Mouse (Mus musculus) left cerebral cortex, adult 8-10 months (tissue): Measurements from ENCODE around the gene Taf13. TPM values are rescaled to one million over a fixed set of nuclear protein-coding genes. Genes with fewer than 3 reads are reported as not detected.
A peak's percentile ranks its signal among the peaks of the same experiment; 100 is the strongest.
"Not testable (repeated sequence)": the region's sequence is repeated elsewhere in the genome, so short reads cannot be mapped to it uniquely, and the experiment has no call there.

ENCODE experiments used
- DNase-seq, 2 experiments: peaks; one replicate each; pipeline ENCODE4 v3.0.0; 2022; ENCODE audit warnings: low spot score in 2 of 2
- total RNA-seq, 4 experiments: library from RNA; stranded (reverse); gene quantifications; 2 replicates each; pipeline ENCODE4 v1.2.4; 2022

Gene Taf13
- 10 to 100 TPM; 21.8 to 24.8 (median 22.1) TPM for total RNA-seq

GRCm38 (mm10) chr3:108571443-108572294 is at the start of gene Taf13:
TSS of gene Taf13 (plus strand) at chr3:108571698.
- DNase-seq = peak; percentile 95 to 96

- no peak for DNase-seq
Measured at GRCm38 (mm10) chr3:108523415-108523814, 48.1 kb upstream of the Taf13 start.

GRCm38 (mm10) chr3:108528489-108528888 is 43.0 kb upstream of the Taf13 start:
- no peak for DNase-seq

GRCm38 (mm10) chr3:108533114-108533885 is 38.2 kb upstream of the Taf13 start:
- DNase-seq = no peak

- DNase-seq = no peak
Measured at GRCm38 (mm10) chr3:108533951-108534350, 37.5 kb upstream of the Taf13 start, which contains the start of gene 1700013F07Rik. TSS of gene 1700013F07Rik (plus strand) at chr3:108534150.

- DNase-seq = no peak
Measured at GRCm38 (mm10) chr3:108535896-108536516, 35.5 kb upstream of the Taf13 start.

GRCm38 (mm10) chr3:108536517-108537260 is 34.8 kb upstream of the Taf13 start, which contains the start of gene 5330417C22Rik:
TSS of gene 5330417C22Rik (minus strand) at chr3:108536536.
- DNase-seq = peak; percentile 77 to 97

GRCm38 (mm10) chr3:108537303-108537702 is 34.2 kb upstream of the Taf13 start:
- peak; percentile 69 to 88 for DNase-seq

- DNase-seq = no peak
Measured at GRCm38 (mm10) chr3:108542299-108542698, 29.2 kb upstream of the Taf13 start.

- DNase-seq = no peak
Measured at GRCm38 (mm10) chr3:108554111-108554561, 17.4 kb upstream of the Taf13 start.

GRCm38 (mm10) chr3:108554587-108555312 is 16.7 kb upstream of the Taf13 start:
- peak; percentile 93 to 94 for DNase-seq

GRCm38 (mm10) chr3:108557888-108558287 is 13.6 kb upstream of the Taf13 start:
- no peak for DNase-seq

GRCm38 (mm10) chr3:108562133-108562730 is 9.3 kb upstream of the Taf13 start, which contains the start of gene Tmem167b:
TSS of gene Tmem167b (minus strand) at chr3:108562466.
- peak; percentile 95 to 97 for DNase-seq

GRCm38 (mm10) chr3:108562777-108563271 is 8.7 kb upstream of the Taf13 start:
- no peak for DNase-seq

GRCm38 (mm10) chr3:108563309-108563708 is 8.2 kb upstream of the Taf13 start:
- peak; percentile 48 to 65 for DNase-seq

- peak in 1 of 2 experiments; percentile 57 for DNase-seq
Measured at GRCm38 (mm10) chr3:108567990-108568877, 3.3 kb upstream of the Taf13 start.

GRCm38 (mm10) chr3:108569636-108570035 is 1.9 kb upstream of the Taf13 start:
- DNase-seq = not testable (repeated sequence)

GRCm38 (mm10) chr3:108570813-108571212 is 685 bp upstream of the Taf13 start:
- no peak for DNase-seq
